Mouse (Mus musculus): Measurements from ENCODE around the gene Ddx31. TPM values are rescaled to one million over a fixed set of nuclear protein-coding genes. Genes with fewer than 3 reads are reported as not detected.

Gene Ddx31
- 10.5 TPM for polyA plus RNA-seq (2021)

DNA sequence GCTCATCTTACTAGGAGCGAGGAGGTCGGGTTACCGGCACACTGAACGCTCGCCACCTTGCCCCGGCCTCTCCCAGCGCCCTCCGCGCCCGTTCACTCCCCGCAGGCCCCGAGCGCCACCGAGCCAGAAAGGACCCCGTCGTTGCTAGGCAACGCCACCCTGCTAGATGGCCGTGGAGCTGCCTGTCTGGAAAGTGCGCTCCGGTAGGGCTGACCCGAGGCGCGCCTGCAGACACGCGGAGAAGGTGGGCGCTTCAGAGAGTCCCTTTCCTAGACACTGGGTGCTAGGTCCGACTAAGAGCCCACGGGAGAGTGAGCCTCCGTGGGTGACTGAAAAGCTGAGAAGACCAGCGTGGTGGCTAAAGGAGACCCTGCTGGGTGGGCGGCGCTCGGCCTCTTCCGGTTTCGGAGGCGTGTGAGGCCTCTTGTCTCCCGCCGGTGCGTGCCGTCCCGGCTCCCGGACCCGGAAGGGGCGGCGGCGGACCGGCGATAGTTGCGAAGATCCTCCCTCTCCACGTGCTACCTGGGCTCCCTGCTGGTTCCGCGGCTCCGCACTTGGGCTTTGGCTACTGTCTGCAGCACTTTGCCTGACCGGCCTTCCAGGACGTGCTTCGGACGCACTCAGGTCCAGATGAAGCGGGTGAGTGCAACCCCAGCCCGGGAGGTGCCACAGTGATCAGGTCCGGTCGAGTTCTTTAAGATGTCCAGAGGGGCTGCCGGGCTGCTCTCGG lies at the start of gene Ddx31, which contains the start of gene Gtf3c4:
Gene Ddx31 (plus strand): TSS at position 185 of the 730 bp plus-strand sequence.
Gene Gtf3c4 (minus strand): TSS at position 139 of the 730 bp plus-strand sequence.
- peak; percentile 81 for ATAC-seq
- H3K27me3 ChIP-seq: no peaks in the 10 kb centered on the region
- in situ Hi-C loops (cut with MboI; ENCODE audit: low pct_unique_long_range_greater_than_20kb): no loop called here
- CTCF ChIA-PET: interaction anchor here (0.7 to 2.4 kb wide), 3 partner anchors 10 to 213 kb away, joined by 3 to 9 read pairs (median 3); no protein-coding TSS in a partner anchor
- TF ChIP-seq CTCF (IDR thresholded peaks at IDR 0.05): no peak
- POLR2A ChIA-PET: interaction anchor here (0.6 kb wide), 1 partner anchor 21 kb away, joined by 3 read pairs; no protein-coding TSS in a partner anchor
- peak; percentile 71 for DNase-seq (ENCODE audit: low read depth, low spot score)

DNA sequence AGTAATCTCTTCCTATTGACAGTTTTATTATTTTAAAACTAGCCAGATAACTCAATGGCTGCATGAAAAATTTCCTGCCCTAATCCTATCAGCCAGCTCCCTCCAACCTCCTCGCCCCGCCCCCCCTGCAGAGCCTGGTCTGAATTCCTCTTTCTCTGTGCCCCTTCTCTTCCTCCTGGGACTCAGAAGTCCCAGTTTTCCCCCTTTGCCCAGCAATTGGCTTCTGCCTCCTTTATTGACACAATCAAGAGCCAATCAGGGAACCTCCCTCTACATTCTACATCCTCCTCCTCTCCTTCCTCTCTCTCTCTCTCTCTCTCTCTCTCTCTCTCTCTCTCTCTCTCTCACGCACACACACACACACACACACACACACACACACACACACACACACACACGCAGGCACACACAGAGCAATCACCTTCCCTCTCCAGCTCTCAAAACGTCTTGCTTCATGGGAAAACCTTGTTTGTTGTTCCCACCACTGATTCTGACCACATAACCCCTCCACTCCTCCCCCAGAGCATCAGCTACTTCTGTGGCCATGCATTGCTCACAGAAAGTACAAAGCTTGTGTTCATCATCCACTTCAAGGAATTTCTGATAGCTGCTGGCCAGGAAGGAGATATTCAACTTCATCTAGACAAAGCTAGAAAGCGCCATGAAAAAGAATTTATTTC lies 47.1 kb upstream of the Ddx31 start:
- TF ChIP-seq CTCF (IDR thresholded peaks at IDR 0.05): no peak
- DNase-seq (ENCODE audit: low read depth, low spot score): no peak
- peaks cover 16% of the 10 kb centered on the region for H3K27me3 ChIP-seq
- CTCF ChIA-PET: interaction anchor here (1.1 kb wide), 1 partner anchor 17 kb away, joined by 3 read pairs; no protein-coding TSS in a partner anchor
- in situ Hi-C loops (cut with MboI; ENCODE audit: low pct_unique_long_range_greater_than_20kb): no loop called here
- ATAC-seq: no peak
- POLR2A ChIA-PET: no interaction called here

DNA sequence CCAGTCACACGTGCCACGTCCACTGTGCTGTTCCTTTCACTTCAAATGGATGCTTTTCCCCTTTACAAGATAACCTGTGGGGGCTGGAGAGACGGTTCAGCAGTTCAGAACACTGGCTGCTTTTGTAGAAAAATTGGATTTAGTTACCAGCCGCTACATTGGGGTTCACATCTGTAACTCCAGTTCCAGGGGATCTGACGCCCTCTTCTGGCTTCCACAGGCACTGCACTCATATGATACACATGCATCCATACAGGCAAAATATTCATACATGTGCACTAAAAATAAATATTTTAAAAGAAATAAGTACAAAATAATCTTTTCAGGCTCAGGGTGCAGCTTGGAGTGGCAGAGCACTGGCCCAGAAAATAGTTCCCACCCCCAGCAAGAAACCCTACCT lies 45.6 kb upstream of the Ddx31 start:
- TF ChIP-seq CTCF (IDR thresholded peaks at IDR 0.05): no peak
- in situ Hi-C loops (cut with MboI; ENCODE audit: low pct_unique_long_range_greater_than_20kb): no loop called here
- ATAC-seq (no peak), DNase-seq (ENCODE audit: low read depth, low spot score) (no peak)
- ChIA-PET POLR2A (no interaction called here), CTCF (no interaction called here)
- peaks cover 16% of the 10 kb centered on the region for H3K27me3 ChIP-seq

DNA sequence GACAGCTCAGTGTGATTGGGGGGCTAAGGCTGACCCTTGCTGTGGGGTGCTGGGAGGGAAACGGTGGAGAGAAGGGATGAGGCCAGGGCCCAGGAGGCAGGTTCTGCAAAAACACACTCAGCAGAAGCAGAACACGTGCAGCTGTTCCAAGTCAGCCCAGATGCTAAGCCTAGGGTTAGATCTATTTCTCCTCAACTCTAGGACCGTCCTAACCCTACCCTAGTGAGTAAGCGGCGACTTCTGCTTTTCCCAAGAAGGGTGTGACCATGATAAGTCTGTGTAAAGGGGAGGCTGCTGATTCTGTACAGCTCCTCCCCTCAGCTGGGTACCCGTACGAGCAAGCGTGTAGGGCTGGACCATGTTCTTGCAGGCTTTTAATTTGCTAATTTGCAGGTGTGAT lies 43.9 kb upstream of the Ddx31 start:
- DNase-seq (ENCODE audit: low read depth, low spot score) (no peak), ATAC-seq (no peak)
- in situ Hi-C loops (cut with MboI; ENCODE audit: low pct_unique_long_range_greater_than_20kb): no loop called here
- CTCF ChIA-PET: interaction anchor here (1.5 kb wide), 1 partner anchor 8 kb away, joined by 3 read pairs; no protein-coding TSS in a partner anchor
- POLR2A ChIA-PET: no interaction called here
- TF ChIP-seq CTCF (IDR thresholded peaks at IDR 0.05): no peak
- peaks cover 16% of the 10 kb centered on the region for H3K27me3 ChIP-seq

DNA sequence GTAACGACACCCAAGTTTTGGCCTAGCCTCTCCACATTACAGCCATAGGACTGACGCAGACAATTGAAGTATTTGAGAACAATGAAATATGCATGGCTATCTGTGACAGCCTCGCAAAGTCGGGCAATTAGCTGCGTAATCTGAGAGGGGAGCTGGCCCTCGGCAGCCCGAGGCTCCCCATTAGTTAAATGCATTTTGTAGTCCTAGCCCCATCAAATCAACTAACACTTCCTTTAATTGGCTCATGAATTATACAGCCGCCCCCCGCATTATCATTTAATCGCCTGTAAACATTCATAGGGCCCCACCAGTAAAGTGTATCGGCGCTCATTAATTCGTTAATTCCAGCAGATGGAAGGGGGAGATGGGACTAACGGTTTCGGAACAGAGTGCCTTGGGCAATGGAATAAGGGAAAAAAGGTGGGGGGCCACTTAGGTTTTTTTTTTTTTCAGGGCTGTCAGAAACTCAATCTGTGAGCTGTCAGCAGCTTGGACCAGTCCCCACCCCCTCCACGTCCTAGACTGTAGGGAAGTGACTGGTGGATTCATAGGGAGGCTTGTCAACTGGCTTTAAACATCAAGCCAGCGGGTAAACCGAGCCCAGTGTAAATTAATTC lies 42.6 kb upstream of the Ddx31 start:
- CTCF ChIA-PET: no interaction called here
- POLR2A ChIA-PET: interaction anchor here (0.6 kb wide), 2 partner anchors 24 to 71 kb away, joined by 3 to 4 read pairs; no protein-coding TSS in a partner anchor
- in situ Hi-C loops (cut with MboI; ENCODE audit: low pct_unique_long_range_greater_than_20kb): no loop called here
- no peak for DNase-seq (ENCODE audit: low read depth, low spot score)
- TF ChIP-seq CTCF (IDR thresholded peaks at IDR 0.05): no peak
- peaks cover 19% of the 10 kb centered on the region for H3K27me3 ChIP-seq
- ATAC-seq: no peak

DNA sequence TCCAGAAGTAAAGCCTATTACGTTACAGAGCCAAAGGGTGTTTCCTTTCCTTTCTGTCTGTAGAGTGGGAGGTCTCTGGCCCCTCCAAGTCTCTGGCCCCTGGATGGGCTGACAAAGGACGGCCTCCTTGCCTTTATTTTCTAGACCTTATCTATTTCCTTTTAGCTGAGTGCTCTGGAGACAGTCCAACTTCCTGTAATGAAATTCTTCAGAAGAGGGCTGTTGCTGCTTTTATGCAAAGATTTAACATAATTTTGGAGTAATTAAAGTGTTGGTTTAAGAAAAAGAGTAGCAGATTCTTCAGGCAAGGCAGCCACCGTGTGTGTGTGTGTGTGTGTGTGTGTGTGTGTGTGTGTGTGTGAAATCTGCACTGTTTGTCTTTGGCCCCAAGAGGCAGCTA lies 41.8 kb upstream of the Ddx31 start:
- no peak for TF ChIP-seq CTCF (IDR thresholded peaks at IDR 0.05)
- peaks cover 20% of the 10 kb centered on the region for H3K27me3 ChIP-seq
- ChIA-PET POLR2A (no interaction called here), CTCF (no interaction called here)
- ATAC-seq: no peak
- DNase-seq (ENCODE audit: low read depth, low spot score): no peak
- in situ Hi-C loops (cut with MboI; ENCODE audit: low pct_unique_long_range_greater_than_20kb): no loop called here

DNA sequence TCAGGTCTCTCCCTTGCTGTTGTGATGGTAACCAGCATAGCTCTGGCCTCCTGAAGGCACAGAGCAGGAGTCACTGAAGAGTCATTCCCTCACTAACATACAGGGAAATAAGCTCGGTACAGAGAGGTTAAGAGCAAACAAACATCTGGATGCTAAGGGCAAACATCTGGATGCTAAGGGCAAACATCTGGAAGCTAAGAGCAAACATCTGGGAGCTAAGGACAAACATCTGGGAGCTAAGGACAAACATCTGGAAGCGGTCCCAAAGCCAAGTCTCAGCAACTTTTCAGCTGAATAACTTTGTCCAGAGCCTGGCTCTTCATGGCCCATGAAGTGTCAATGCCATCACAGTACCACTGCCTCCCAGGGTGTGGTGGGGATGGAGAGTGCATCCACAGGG lies 40.6 kb upstream of the Ddx31 start:
- H3K27me3 ChIP-seq: peaks cover 13% of the 10 kb centered on the region
- ATAC-seq (no peak), DNase-seq (ENCODE audit: low read depth, low spot score) (no peak)
- ChIA-PET CTCF (no interaction called here), POLR2A (no interaction called here)
- in situ Hi-C loops (cut with MboI; ENCODE audit: low pct_unique_long_range_greater_than_20kb): no loop called here
- no peak for TF ChIP-seq CTCF (IDR thresholded peaks at IDR 0.05)

DNA sequence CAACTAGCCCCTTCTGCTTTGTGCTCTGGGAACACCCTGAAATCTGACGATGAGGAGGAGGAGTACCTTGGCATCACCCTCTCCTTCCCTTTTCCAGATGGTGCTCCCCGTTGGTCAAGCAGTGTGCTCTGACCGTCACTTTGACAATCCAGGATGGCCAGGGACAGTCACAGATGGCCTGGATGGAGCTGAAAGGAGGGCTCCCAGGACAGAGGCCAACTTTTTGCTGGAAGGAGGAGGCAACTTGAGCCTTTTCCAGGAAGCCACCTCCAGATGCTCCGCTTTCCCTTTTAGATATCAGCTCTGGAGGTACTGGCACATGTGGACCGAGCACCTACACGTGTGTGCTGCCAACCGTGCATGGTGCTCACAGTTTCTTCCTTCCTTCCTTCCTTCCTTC lies 36.8 kb upstream of the Ddx31 start:
- ATAC-seq (no peak), DNase-seq (ENCODE audit: low read depth, low spot score) (no peak)
- ChIA-PET POLR2A (no interaction called here), CTCF (no interaction called here)
- in situ Hi-C loops (cut with MboI; ENCODE audit: low pct_unique_long_range_greater_than_20kb): no loop called here
- no peak for TF ChIP-seq CTCF (IDR thresholded peaks at IDR 0.05)
- H3K27me3 ChIP-seq: peaks cover 19% of the 10 kb centered on the region

DNA sequence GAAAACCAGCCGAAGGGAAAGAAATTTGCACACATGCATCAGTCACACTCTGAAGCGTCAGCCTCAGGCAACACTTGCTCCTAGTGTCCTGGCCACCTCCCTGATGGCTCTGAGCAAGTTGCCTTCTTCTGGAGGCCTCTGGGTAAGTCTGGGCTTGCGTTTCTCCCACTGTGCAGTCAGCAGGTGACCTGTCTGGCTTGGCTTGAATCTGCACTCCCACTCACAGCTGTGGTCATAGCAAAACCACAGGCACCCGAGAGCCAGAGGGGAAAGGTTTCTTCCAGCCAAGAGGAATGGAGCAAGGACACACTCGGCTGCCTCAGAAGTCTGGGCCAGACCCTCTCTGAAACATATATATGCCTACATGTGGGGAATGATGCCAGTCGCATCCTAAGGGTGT lies 31.4 kb upstream of the Ddx31 start:
- ChIA-PET CTCF (no interaction called here), POLR2A (interaction anchor here (0.6 kb wide), 1 partner anchor 10 kb away, joined by 4 read pairs; no protein-coding TSS in a partner anchor)
- no peak for TF ChIP-seq CTCF (IDR thresholded peaks at IDR 0.05)
- peaks cover 11% of the 10 kb centered on the region for H3K27me3 ChIP-seq
- in situ Hi-C loops (cut with MboI; ENCODE audit: low pct_unique_long_range_greater_than_20kb): no loop called here
- ATAC-seq (peak; percentile 74), DNase-seq (ENCODE audit: low read depth, low spot score) (peak; percentile 68)

DNA sequence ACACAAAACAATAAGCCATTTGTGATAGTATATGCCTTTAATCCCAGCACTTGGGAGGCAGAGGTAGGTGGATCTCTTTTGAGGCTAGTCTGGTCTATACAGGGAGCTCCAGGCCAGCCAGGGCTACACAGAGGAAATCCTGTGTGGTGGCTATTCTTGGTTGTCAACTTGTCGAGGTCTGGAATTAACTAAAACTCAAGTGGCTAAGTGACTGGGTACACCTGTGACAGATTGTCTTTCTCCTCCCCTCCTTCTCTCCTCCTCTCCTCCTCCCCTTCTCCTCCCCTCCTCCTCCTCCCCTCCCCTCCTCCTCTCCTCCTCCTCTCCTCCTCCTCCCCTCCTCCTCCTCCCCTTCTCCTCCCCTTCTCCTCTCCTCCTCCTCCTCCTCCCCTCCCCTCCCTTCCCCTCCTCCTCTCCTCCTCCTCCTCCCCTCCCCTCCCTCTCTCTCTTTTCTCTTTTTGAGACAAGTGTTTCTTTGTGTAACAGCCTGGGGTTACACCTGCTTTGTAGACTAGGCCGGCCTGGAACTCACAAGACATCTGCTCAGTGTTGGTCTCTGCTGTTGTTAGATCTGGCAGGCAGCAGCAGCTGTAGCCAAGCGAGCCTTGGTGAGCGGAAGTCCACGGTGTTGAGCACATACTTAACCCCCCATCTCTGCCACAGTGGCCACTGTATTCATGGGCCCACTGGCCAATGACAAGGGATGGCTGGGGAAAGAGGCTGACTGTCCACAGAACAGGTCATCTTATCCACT lies 29.8 kb upstream of the Ddx31 start:
- ATAC-seq (no peak), DNase-seq (ENCODE audit: low read depth, low spot score) (no peak)
- CTCF ChIA-PET: no interaction called here
- POLR2A ChIA-PET: no interaction called here
- no peak for TF ChIP-seq CTCF (IDR thresholded peaks at IDR 0.05)
- peaks cover 11% of the 10 kb centered on the region for H3K27me3 ChIP-seq
- in situ Hi-C loops (cut with MboI; ENCODE audit: low pct_unique_long_range_greater_than_20kb): no loop called here

All from Patski (cell line).